Mouse (Mus musculus): ENCODE results near the gene Dpf3.

GRCm38 (mm10) chr12:83342035-83342874 is 145.3 kb downstream of the Dpf3 start:
- TF ChIP-seq POLR2A (IDR thresholded peaks at IDR 0.05; ENCODE audit: insufficient read length, low read depth) (no peak), USF1 (IDR thresholded peaks at IDR 0.05; ENCODE audit: low read depth) (no peak), REST (IDR thresholded peaks at IDR 0.05; ENCODE audit: insufficient read depth, insufficient read length) (no peak), MYOG (IDR thresholded peaks at IDR 0.05; ENCODE audit: control insufficient read depth in 1 of 3, insufficient read depth in 1 of 3, insufficient read length in 2 of 3, low read depth in 2 of 3) (no peak), POLR2AphosphoS2 (IDR thresholded peaks at IDR 0.05; ENCODE audit: insufficient read length, low read depth) (no peak)
